Mouse (Mus musculus) retina, postnatal 1 day (tissue): Measurements from ENCODE around the gene P4ha1.
"Not testable (repeated sequence)": the region's sequence is repeated elsewhere in the genome, so short reads cannot be mapped to it uniquely, and the experiment has no call there.

Experiments used
- DNase-seq: peaks from one replicate; pipeline ENCODE4 v3.0.0-alpha.2; 2012

P4ha1 gene

DNA sequence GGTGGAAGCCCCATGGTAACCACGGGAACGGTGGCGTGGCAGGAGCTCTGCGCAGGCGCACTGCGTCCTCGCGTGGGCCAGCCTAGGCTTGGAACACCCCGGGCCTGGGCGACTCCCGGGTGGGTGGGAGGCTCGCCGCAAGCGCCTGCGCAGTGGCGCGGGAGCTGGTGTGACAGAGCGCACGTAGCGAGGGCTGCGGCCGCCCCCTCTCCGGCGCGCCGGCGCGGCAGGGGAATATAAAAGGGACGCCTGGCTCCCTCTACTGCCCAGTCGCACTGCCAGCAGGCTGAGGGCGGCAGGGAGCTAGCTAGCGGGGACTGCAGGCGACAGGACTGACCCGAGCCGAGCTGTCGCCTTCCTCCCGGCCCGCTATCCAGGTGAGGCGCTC, at the start of gene P4ha1:
Gene P4ha1 (plus strand): TSS at position 197 of the 388 bp plus-strand sequence.
- DNase-seq = peak; percentile 99

- DNase-seq = no peak
Observed at GRCm38 (mm10) chr10:59275745-59276144, 47.4 kb upstream of the P4ha1 start.

DNA sequence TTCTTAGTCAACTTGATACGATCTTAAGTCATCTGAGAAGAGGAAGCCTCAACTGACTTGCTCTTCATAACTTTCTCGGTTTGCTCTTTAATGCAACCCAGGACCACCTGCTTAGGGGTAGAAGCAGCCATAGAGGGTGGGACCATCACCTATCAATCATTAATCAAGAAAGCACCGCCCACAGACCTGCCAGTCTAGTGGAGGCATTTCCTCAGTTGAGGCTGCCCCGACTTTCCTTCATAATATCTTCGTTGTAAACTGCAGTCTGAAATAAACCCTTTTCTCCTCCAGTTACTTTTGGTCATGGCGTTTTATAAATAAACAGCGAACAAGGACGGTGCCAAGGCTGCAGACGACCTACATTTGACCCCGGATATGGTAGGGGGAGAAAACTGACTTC, 46.0 kb upstream of the P4ha1 start:
- DNase-seq = no peak

DNA sequence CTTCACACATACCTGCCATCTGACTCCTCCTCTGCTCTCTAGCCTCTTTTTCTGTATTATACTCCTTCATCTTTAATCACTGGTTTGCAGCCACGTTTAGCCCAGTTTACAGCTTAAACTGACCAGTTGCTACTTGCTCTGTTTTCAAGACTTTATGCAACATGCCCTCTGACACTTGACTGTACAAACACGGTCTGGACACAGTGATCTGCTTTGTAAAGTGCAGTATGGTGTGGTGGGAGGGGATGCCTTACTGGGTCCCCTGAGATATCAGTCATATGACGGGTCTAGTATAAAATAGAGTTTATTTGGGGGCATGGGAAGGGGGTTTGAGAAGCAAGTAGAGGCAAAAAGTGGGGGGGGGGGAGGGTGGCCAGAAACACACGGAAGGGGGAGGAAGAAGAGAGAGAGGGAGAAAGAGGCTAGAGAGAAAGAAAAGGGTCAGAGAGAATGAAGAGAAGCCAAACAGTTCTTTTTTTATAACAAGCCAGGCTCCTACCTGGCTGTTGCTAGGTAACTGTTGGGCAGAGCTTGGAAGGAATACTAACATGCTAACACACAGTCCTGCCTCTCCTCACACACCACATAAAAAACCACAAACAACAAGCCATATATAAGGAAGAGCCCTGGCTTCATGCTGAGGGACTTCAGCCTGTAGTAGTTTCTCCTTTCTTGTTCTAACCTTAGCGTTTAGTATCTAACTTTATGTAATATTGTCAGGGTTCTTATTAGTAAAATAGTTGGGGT, 45.2 kb upstream of the P4ha1 start:
- no peak for DNase-seq

GRCm38 (mm10) chr10:59283164-59283563, 39.9 kb upstream of the P4ha1 start:
- DNase-seq = no peak

- peak; percentile 49 for DNase-seq
Observed at GRCm38 (mm10) chr10:59283749-59284148, 39.3 kb upstream of the P4ha1 start.

DNA sequence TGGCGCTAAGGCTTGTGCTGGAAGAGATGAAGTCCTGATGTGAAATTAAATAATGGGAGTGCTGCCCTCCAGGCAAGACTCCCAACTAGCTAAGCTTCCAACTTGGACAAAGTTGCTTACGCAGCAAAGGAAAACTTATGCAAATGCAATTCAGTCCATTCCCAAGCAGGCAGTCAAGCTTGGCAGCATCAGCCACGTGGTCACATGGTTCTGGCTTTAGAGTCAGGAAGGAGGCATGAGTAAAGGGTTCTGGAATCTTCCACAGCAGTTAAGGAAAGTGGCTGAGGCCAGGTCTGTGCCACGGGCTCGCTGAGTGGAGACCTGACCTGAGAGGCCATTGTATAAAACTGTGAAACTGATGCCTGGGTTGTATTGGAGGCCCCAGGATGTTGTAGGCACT, 37.6 kb upstream of the P4ha1 start:
- no peak for DNase-seq

GRCm38 (mm10) chr10:59287251-59287650, 35.8 kb upstream of the P4ha1 start:
- DNase-seq = no peak

- DNase-seq = no peak
Observed at GRCm38 (mm10) chr10:59287662-59288061, 35.4 kb upstream of the P4ha1 start.

- no peak for DNase-seq
Observed at GRCm38 (mm10) chr10:59289062-59289461, 34.0 kb upstream of the P4ha1 start.

DNA sequence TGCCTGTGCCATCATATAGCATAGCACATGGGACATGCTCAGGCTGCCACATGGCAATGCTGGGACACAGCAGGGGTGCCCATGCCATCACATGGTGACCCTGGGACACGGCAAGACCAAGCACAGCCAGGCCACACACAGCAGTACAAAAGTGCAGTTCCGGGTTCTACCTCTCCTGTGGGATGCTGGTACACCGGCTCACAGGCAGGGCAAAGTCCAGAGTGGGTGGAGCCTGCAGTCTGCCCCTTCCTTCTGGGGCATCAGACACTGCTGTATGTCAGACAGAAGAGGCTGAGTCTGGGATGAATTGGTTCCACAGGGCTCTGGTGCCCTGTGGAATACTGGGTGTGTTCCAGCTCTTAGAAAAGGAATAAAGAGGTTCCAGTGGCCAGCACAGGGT, 31.6 kb upstream of the P4ha1 start:
- DNase-seq = no peak

DNA sequence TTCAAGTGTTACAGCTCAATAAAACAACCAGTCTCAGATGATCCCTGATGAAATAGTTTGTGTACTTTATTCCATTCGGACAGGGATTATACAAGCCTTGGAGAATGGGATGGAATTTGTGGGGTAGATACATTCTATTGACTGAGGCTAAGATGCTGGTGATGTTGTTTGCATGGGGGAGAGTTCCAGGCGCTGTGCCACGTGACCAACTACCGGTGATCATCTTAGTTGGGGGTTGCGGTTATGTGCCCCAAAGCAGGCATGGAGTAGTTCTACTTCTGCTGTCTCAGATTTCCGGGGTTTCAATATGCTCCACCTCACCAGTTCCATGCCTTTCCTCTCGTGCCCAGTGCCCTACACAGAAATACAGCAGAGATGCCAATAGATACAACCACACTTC, 31.0 kb upstream of the P4ha1 start:
- no peak for DNase-seq

DNA sequence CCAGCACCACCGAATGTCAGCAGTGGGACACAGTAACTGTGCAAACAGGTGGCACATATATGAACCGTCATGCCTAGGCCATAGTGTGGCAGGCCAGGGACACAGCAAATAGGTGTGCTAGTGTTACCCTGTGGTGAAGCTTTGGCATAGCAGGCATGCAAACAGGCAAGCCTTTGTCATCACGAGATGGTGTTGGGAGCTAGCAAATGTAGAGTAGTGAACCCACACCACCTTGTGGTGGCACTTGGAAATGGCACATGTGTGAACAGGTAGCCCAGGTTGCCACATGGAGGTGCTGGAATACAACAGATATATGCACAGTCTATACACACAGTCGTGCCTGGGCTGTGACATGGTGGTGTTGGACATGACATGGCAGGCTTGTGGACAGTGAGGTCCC, 30.5 kb upstream of the P4ha1 start:
- DNase-seq = peak; percentile 81

DNA sequence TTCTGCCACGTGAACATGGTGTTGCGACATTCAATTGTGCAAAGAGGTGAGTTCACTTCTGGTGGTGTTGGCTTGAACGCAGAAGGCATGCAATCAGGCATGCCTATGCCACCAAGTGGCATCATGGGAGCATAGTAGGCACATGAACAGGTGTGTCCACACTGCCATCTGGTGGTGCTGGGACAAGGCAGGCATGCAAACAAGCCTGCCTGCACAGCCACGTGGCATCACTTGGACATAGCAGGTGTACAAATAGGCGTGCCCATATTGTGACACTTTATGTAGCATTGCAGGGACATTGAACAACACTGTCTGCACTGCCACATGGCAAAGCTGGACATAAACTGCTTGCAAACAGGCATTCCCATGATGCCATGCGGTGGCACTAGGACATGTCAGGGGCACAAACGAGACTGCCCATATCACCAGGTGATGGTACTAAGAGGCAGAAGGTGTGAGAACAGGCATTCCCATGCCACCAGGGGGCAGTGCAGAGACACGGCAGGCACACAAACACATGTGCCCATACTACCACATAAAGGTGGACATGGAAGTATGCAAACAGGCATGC, 27.8 kb upstream of the P4ha1 start:
- DNase-seq = peak; percentile 67

GRCm38 (mm10) chr10:59296261-59296660, 26.8 kb upstream of the P4ha1 start:
- DNase-seq = peak; percentile 85

- DNase-seq = not testable (repeated sequence)
Observed at GRCm38 (mm10) chr10:59302671-59303070, 20.4 kb upstream of the P4ha1 start.

GRCm38 (mm10) chr10:59308993-59309715, 13.9 kb upstream of the P4ha1 start:
- DNase-seq = peak; percentile 39

DNA sequence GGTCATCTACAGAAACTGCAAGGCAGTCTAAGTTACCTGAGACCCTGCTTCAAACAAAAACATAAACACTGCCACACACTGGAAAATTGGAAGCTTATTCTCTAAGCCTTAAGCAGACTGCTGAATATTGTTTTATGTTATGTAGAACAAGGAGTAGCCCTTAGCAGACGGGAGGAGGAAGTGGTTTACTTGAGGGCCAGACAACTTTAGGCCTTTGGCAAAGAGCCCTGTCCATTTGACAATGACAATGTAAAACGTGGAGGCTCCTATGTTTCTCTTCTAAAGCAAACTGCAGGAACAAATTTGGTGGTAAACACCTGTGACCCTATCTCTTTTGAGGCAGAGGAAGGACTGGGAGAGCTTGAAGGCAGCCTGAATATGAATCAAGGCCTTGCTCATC, 13.0 kb upstream of the P4ha1 start:
- no peak for DNase-seq

- no peak for DNase-seq
Observed at GRCm38 (mm10) chr10:59310691-59311457, 12.2 kb upstream of the P4ha1 start.

- no peak for DNase-seq
Observed at GRCm38 (mm10) chr10:59311881-59312280, 11.2 kb upstream of the P4ha1 start.

DNA sequence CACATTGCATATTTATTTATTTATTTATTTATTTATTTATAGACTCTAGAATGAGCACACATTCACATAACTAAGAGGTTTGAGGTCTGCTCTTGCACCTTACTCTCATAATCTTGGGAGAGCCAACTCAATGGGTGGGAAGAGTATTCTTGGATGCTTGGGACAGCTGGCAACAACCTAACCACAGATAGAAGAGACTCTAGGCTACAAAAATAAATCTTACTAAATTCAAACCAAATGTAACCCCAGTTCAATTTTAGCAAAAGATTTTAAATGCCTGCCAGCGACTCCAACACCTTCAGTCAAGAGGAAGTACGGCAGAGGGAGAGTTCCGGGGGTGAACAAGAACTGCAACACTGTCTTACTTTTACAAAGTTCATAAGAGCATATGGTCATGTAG, 2.0 kb upstream of the P4ha1 start:
- no peak for DNase-seq

GRCm38 (mm10) chr10:59322271-59322670, 825 bp upstream of the P4ha1 start:
- DNase-seq = no peak

DNA sequence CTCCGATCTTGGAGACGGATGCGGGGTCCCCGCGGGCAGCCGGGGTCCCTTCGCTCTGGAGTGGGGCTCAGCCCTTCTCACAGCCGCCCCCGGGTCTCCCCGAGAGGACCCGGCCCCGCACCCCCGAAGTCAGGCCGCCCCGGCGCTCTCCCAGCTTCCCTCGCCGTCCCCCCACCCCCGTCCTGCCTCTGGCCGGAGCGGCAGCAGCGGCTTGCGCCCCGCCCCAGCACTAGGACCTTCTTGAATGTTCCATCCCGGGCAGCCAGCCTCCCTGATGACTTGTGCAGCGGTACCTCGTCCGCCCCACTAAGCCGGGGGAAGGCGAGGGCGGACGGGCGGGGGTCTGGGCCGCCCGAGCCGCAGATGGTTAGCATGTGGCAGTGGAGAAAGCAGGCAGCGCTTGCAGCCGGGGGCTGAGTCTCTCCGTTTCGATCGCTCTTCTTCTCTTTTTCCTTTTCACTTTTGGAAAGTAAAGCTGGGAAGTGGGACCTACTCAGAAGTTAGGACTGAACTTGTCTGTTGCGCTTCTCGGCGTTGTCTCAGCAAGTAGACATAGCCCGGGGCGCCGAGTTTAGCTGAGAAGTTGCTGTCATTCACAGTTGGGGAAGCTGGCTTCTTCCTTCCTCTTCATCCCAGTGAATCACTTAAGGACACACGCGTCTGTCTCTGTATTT, 529 bp downstream of the P4ha1 start:
- no peak for DNase-seq
